Comparison of ENCODE assay signal across 18 mouse cellular contexts in genomic region chr17:56254695-56255094, GRCm38 (mm10). TPM values are rescaled to one million over a fixed set of nuclear protein-coding genes. Genes with fewer than 3 reads are reported as not detected.
DNase-seq lines count a peak whose midpoint lies in the region; ATAC-seq and TF ChIP-seq lines count a peak whose summit lies in the region.
"Had no signal": no experiment of that assay in that cellular context is flagged by ENCODE, and none has a peak within 500 bp of the region (broad histone marks: within the 10 kb centered on the region; RNA-seq: fewer than 3 reads in every experiment).

No protein-coding gene starts in this region.

- 88% methylated on average over 4 of the region's 4 CpGs for WGBS in forebrain, embryonic 15.5 days
- 79% methylated on average over 4 of the region's 4 CpGs for WGBS in forebrain, embryonic 11.5 days
- 80% methylated on average over 4 of the region's 4 CpGs for WGBS in hindbrain, embryonic 15.5 days
- WGBS in hindbrain, embryonic 10.5 days: 84% methylated on average over 4 of the region's 4 CpGs
- 83% methylated on average over 4 of the region's 4 CpGs for WGBS in midbrain, embryonic 15.5 days

- H3K4me1 ChIP-seq in forebrain, embryonic 15.5 days: peaks cover 48% of the 10 kb centered on the region
- H3K4me1 ChIP-seq in forebrain, embryonic 11.5 days (replicated peaks; ENCODE audit: control insufficient read depth, insufficient read depth, low read length): peaks cover 11% of the 10 kb centered on the region
- peaks cover 49% of the 10 kb centered on the region for H3K4me1 ChIP-seq in hindbrain, embryonic 15.5 days (replicated peaks)
- H3K4me1 ChIP-seq in hindbrain, embryonic 10.5 days (replicated peaks): peaks cover 43% of the 10 kb centered on the region
- H3K4me1 ChIP-seq in MEL (ENCODE audit: control insufficient read depth in 1 of 2, insufficient read depth in 2 of 2, low read length in 2 of 2): peaks cover 0 to 28% of the 10 kb centered on the region in 2 experiments; a peak in 2 of 4 replicates
- peaks cover 50% of the 10 kb centered on the region for H3K4me1 ChIP-seq in midbrain, embryonic 15.5 days

- intact Hi-C loops in left cerebral cortex, postnatal 10 days (cut with DNase I): loop anchor here (5.0 kb wide), 2 partner anchors 37 to 122 kb away; partner anchors contain the start of gene Dpp9

- no peak overlapping the region for H3K9ac ChIP-seq in forebrain, embryonic 15.5 days (replicated peaks)
- H3K9ac ChIP-seq in forebrain, embryonic 11.5 days (ENCODE audit: low read length): no peak overlapping the region
- H3K9ac ChIP-seq in hindbrain, embryonic 15.5 days: no peak overlapping the region
- peak overlapping the region; percentile 72; the same call in 1 of the 2 replicates for H3K9ac ChIP-seq in MEL (ENCODE audit: control insufficient read depth, low read depth, low read length, poor library complexity, severe bottlenecking)
- 0 out of 2 replicates have a peak overlapping the region, but pooled peaks have one; percentile 8 for H3K9ac ChIP-seq in midbrain, embryonic 15.5 days
- H3K9ac ChIP-seq: stomach, embryonic 15.5 days had no signal

- H3K9me3 ChIP-seq in forebrain, embryonic 15.5 days: no peaks in the 10 kb centered on the region
- H3K9me3 ChIP-seq in forebrain, embryonic 11.5 days (ENCODE audit: control insufficient read depth, low read length): no peaks in the 10 kb centered on the region
- H3K9me3 ChIP-seq in hindbrain, embryonic 15.5 days: no peaks in the 10 kb centered on the region
- no peaks in the 10 kb centered on the region for H3K9me3 ChIP-seq in hindbrain, embryonic 10.5 days
- no peaks in the 10 kb centered on the region for H3K9me3 ChIP-seq in MEL (replicated peaks; ENCODE audit: insufficient read depth, low read length)
- no peaks in the 10 kb centered on the region for H3K9me3 ChIP-seq in midbrain, embryonic 15.5 days
- H3K9me3 ChIP-seq: stomach, embryonic 15.5 days had no signal

- no peak for TF ChIP-seq CTCF in MEL (IDR thresholded peaks at IDR 0.05 in 2 of 3, conservative IDR thresholded peaks at IDR 0.05 in 1 of 3; ENCODE audit: control insufficient read depth in 1 of 3, insufficient read depth in 1 of 3, low read depth in 2 of 3, low read length in 3 of 3, poor library complexity in 1 of 3, severe bottlenecking in 1 of 3)

- peaks cover 29% of the 10 kb centered on the region for H3K79me2 ChIP-seq in MEL (ENCODE audit: control insufficient read depth, insufficient read depth, low read length, poor library complexity)

- TF ChIP-seq RAD21 in MEL (IDR thresholded peaks at IDR 0.05; ENCODE audit: low read depth, low read length): no peak

- H3K27ac ChIP-seq in forebrain, embryonic 15.5 days (replicated peaks): peak overlapping the region; percentile 95; the same call in 1 of the 2 replicates
- H3K27ac ChIP-seq in forebrain, embryonic 11.5 days (ENCODE audit: low read depth, low read length): no peak overlapping the region
- peak overlapping the region; percentile 95 for H3K27ac ChIP-seq in hindbrain, embryonic 15.5 days (replicated peaks)
- no peak overlapping the region for H3K27ac ChIP-seq in hindbrain, embryonic 10.5 days
- no peak overlapping the region for H3K27ac ChIP-seq in MEL (ENCODE audit: control insufficient read depth, low read depth, low read length)
- H3K27ac ChIP-seq in midbrain, embryonic 15.5 days: peak overlapping the region; percentile 91

- H3K4me2 ChIP-seq in forebrain, embryonic 15.5 days (replicated peaks): no peak overlapping the region
- H3K4me2 ChIP-seq in forebrain, embryonic 11.5 days (ENCODE audit: low read depth, low read length, severe bottlenecking): no peak overlapping the region
- H3K4me2 ChIP-seq in hindbrain, embryonic 15.5 days: peak overlapping the region; percentile 63; the same call in 1 of the 2 replicates
- peak overlapping the region; percentile 58; the same call in 1 of the 2 replicates for H3K4me2 ChIP-seq in midbrain, embryonic 15.5 days

- ATAC-seq in forebrain, embryonic 15.5 days (replicated peaks): no peak
- no peak for ATAC-seq in forebrain, embryonic 11.5 days (replicated peaks; ENCODE audit: low FRiP score)
- ATAC-seq in hindbrain, embryonic 15.5 days (ENCODE audit: low FRiP score, low read depth): no peak
- ATAC-seq in midbrain, embryonic 15.5 days (replicated peaks): no peak

- DNase-seq in forebrain, embryonic 11.5 days (ENCODE audit: low spot score): no peak
- no peak for DNase-seq in hindbrain, embryonic 10.5 days (ENCODE audit: low spot score)
- DNase-seq in MEL (ENCODE audit: low read depth, low spot score): no peak
- DNase-seq in left cerebral cortex, postnatal 10 days (ENCODE audit: extremely low spot score in 1 of 2, low spot score in 2 of 2): no peak
- DNase-seq: adrenal gland, postnatal 25 days; lung, postnatal 14 days had no signal

- TF ChIP-seq EP300 in MEL (IDR thresholded peaks at IDR 0.05; ENCODE audit: low read depth in 1 of 2, low read length in 2 of 2): no peak

- H3K36me3 ChIP-seq in forebrain, embryonic 15.5 days: peaks cover 16% of the 10 kb centered on the region
- H3K36me3 ChIP-seq in forebrain, embryonic 11.5 days (ENCODE audit: control insufficient read depth, insufficient read depth, low read length): no peaks in the 10 kb centered on the region; the same call in 1 of the 2 replicates
- peaks cover 12% of the 10 kb centered on the region for H3K36me3 ChIP-seq in hindbrain, embryonic 15.5 days
- H3K36me3 ChIP-seq in hindbrain, embryonic 10.5 days: peaks cover 20% of the 10 kb centered on the region
- peaks cover 0 to 20% of the 10 kb centered on the region in 2 experiments; a peak in 2 of 4 replicates for H3K36me3 ChIP-seq in MEL (ENCODE audit: control insufficient read depth in 1 of 2, insufficient read depth in 2 of 2, low read length in 2 of 2)
- peaks cover 2% of the 10 kb centered on the region; the same call in 1 of the 2 replicates for H3K36me3 ChIP-seq in midbrain, embryonic 15.5 days (replicated peaks)

- no peak overlapping the region for H3K4me3 ChIP-seq in forebrain, embryonic 15.5 days
- H3K4me3 ChIP-seq in forebrain, embryonic 11.5 days (ENCODE audit: low read depth, low read length): no peak overlapping the region
- no peak overlapping the region for H3K4me3 ChIP-seq in hindbrain, embryonic 15.5 days
- H3K4me3 ChIP-seq in hindbrain, embryonic 10.5 days: no peak overlapping the region
- no peak overlapping the region for H3K4me3 ChIP-seq in MEL (ENCODE audit: control insufficient read depth in 1 of 2, insufficient read depth in 1 of 2, low read depth in 2 of 2, low read length in 2 of 2)
- H3K4me3 ChIP-seq in midbrain, embryonic 15.5 days: no peak overlapping the region

- no peak for TF ChIP-seq POLR2A in MEL (IDR thresholded peaks at IDR 0.05; ENCODE audit: control insufficient read depth in 1 of 2, insufficient read depth in 1 of 2, low read depth in 1 of 2, low read length in 2 of 2, poor library complexity in 1 of 2)

- H3K27me3 ChIP-seq in forebrain, embryonic 15.5 days: no peaks in the 10 kb centered on the region
- H3K27me3 ChIP-seq in forebrain, embryonic 11.5 days (ENCODE audit: control insufficient read depth, insufficient read depth, low read length): no peaks in the 10 kb centered on the region
- no peaks in the 10 kb centered on the region for H3K27me3 ChIP-seq in hindbrain, embryonic 15.5 days
- H3K27me3 ChIP-seq in hindbrain, embryonic 10.5 days (ENCODE audit: insufficient read depth, poor library complexity, severe bottlenecking): no peaks in the 10 kb centered on the region
- H3K27me3 ChIP-seq in MEL (ENCODE audit: control insufficient read depth in 1 of 2, insufficient read depth in 2 of 2, low read length in 2 of 2): no peaks in the 10 kb centered on the region
- H3K27me3 ChIP-seq in midbrain, embryonic 15.5 days (replicated peaks): no peaks in the 10 kb centered on the region
- H3K27me3 ChIP-seq: stomach, embryonic 15.5 days had no signal

RNA-seq across cellular contexts. Expression of gene Fem1a, which starts 1.9 kb away (rescaled TPM):
- 21.4 and 22.9 TPM in 2 replicates for polyA plus RNA-seq in forebrain, embryonic 15.5 days (2015; fragmentation: Nextera tagmentation; extraction: Ambion mirVana)
- 16.5 and 16.6 TPM in 2 replicates for polyA plus RNA-seq in forebrain, embryonic 11.5 days (2014; fragmentation: Nextera tagmentation; extraction: Ambion mirVana)
- polyA plus RNA-seq in hindbrain, embryonic 15.5 days (2015; fragmentation: Nextera tagmentation; extraction: Ambion mirVana): 18.2 and 18.8 TPM in 2 replicates
- 13.3 and 15.5 TPM in 2 replicates for polyA plus RNA-seq in hindbrain, embryonic 10.5 days (2016; fragmentation: Nextera tagmentation; extraction: Ambion mirVana)
- 16.2 and 21.5 TPM in 2 replicates for total RNA-seq in MEL (2012; rRNA removed)
- polyA plus RNA-seq in MEL (2012; ENCODE audit: insufficient read depth in 1 of 2, insufficient read length in 2 of 2, low read depth in 1 of 2, low replicate concordance in 2 of 2, missing spikeins in 1 of 2): 10 to 100 TPM in 1 of 2 experiments, not detected in 1; 17.1 TPM
- 20.1 and 20.5 TPM in 2 replicates for polyA plus RNA-seq in midbrain, embryonic 15.5 days (2015; fragmentation: Nextera tagmentation; extraction: Ambion mirVana)
- total RNA-seq in left cerebral cortex, postnatal 10 days (2021): 10 to 100 TPM; 45.4 TPM

RNA-seq across cellular contexts. Expression of gene Ticam1, which starts 21.9 kb away (rescaled TPM):
- polyA plus RNA-seq in forebrain, embryonic 15.5 days (2015; fragmentation: Nextera tagmentation; extraction: Ambion mirVana): 1.3 and 1.7 TPM in 2 replicates
- polyA plus RNA-seq in forebrain, embryonic 11.5 days (2014; fragmentation: Nextera tagmentation; extraction: Ambion mirVana): 2.5 and 3.0 TPM in 2 replicates
- 1.3 and 1.8 TPM in 2 replicates for polyA plus RNA-seq in hindbrain, embryonic 15.5 days (2015; fragmentation: Nextera tagmentation; extraction: Ambion mirVana)
- 2.4 and 2.6 TPM in 2 replicates for polyA plus RNA-seq in hindbrain, embryonic 10.5 days (2016; fragmentation: Nextera tagmentation; extraction: Ambion mirVana)
- total RNA-seq in MEL (2012; rRNA removed): 3.5 and 4.6 TPM in 2 replicates
- 1 to 10 TPM in 1 of 2 experiments, not detected in 1; 8.7 TPM for polyA plus RNA-seq in MEL (2012; ENCODE audit: insufficient read depth in 1 of 2, insufficient read length in 2 of 2, low read depth in 1 of 2, low replicate concordance in 2 of 2, missing spikeins in 1 of 2)
- polyA plus RNA-seq in midbrain, embryonic 15.5 days (2015; fragmentation: Nextera tagmentation; extraction: Ambion mirVana): 1.2 and 1.5 TPM in 2 replicates
- total RNA-seq in left cerebral cortex, postnatal 10 days (2021): 1 to 10 TPM; 4.0 to 4.2 TPM

RNA-seq across cellular contexts. Expression of gene Dpp9, which starts 36.0 kb away (rescaled TPM):
- 30.7 and 31.2 TPM in 2 replicates for polyA plus RNA-seq in forebrain, embryonic 15.5 days (2015; fragmentation: Nextera tagmentation; extraction: Ambion mirVana)
- polyA plus RNA-seq in forebrain, embryonic 11.5 days (2014; fragmentation: Nextera tagmentation; extraction: Ambion mirVana): 48.0 and 50.6 TPM in 2 replicates
- polyA plus RNA-seq in hindbrain, embryonic 15.5 days (2015; fragmentation: Nextera tagmentation; extraction: Ambion mirVana): 25.6 and 28.8 TPM in 2 replicates
- 43.0 and 52.3 TPM in 2 replicates for polyA plus RNA-seq in hindbrain, embryonic 10.5 days (2016; fragmentation: Nextera tagmentation; extraction: Ambion mirVana)
- 34.3 and 36.3 TPM in 2 replicates for total RNA-seq in MEL (2012; rRNA removed)
- polyA plus RNA-seq in MEL (2012; ENCODE audit: insufficient read depth in 1 of 2, insufficient read length in 2 of 2, low read depth in 1 of 2, low replicate concordance in 2 of 2, missing spikeins in 1 of 2): 10 to 100 TPM in 1 of 2 experiments, not detected in 1; 67.2 TPM
- 27.8 and 29.1 TPM in 2 replicates for polyA plus RNA-seq in midbrain, embryonic 15.5 days (2015; fragmentation: Nextera tagmentation; extraction: Ambion mirVana)
- 10 to 100 TPM; 43.8 to 44.8 TPM for total RNA-seq in left cerebral cortex, postnatal 10 days (2021)

RNA-seq across cellular contexts. Expression of gene Plin3, which starts 38.0 kb away (rescaled TPM):
- polyA plus RNA-seq in forebrain, embryonic 15.5 days (2015; fragmentation: Nextera tagmentation; extraction: Ambion mirVana): 10.9 and 13.6 TPM in 2 replicates
- polyA plus RNA-seq in forebrain, embryonic 11.5 days (2014; fragmentation: Nextera tagmentation; extraction: Ambion mirVana): 37.5 and 44.6 TPM in 2 replicates
- 16.6 and 17.5 TPM in 2 replicates for polyA plus RNA-seq in hindbrain, embryonic 15.5 days (2015; fragmentation: Nextera tagmentation; extraction: Ambion mirVana)
- polyA plus RNA-seq in hindbrain, embryonic 10.5 days (2016; fragmentation: Nextera tagmentation; extraction: Ambion mirVana): 50.9 and 61.6 TPM in 2 replicates
- total RNA-seq in MEL (2012; rRNA removed): 6.6 and 7.6 TPM in 2 replicates
- 10 to 100 TPM in 1 of 2 experiments, not detected in 1; 13.1 TPM for polyA plus RNA-seq in MEL (2012; ENCODE audit: insufficient read depth in 1 of 2, insufficient read length in 2 of 2, low read depth in 1 of 2, low replicate concordance in 2 of 2, missing spikeins in 1 of 2)
- polyA plus RNA-seq in midbrain, embryonic 15.5 days (2015; fragmentation: Nextera tagmentation; extraction: Ambion mirVana): 12.0 and 13.3 TPM in 2 replicates
- total RNA-seq in left cerebral cortex, postnatal 10 days (2021): 1 to 10 TPM; 3.8 to 5.4 TPM

RNA-seq across cellular contexts. Expression of gene Arrdc5, which starts 45.4 kb away (rescaled TPM):
- not detected in 2 replicates for polyA plus RNA-seq in forebrain, embryonic 15.5 days (2015; fragmentation: Nextera tagmentation; extraction: Ambion mirVana)
- polyA plus RNA-seq in forebrain, embryonic 11.5 days (2014; fragmentation: Nextera tagmentation; extraction: Ambion mirVana): not detected in 2 replicates
- not detected in 2 replicates for polyA plus RNA-seq in hindbrain, embryonic 15.5 days (2015; fragmentation: Nextera tagmentation; extraction: Ambion mirVana)
- polyA plus RNA-seq in hindbrain, embryonic 10.5 days (2016; fragmentation: Nextera tagmentation; extraction: Ambion mirVana): not detected in 2 replicates
- not detected in 2 replicates for total RNA-seq in MEL (2012; rRNA removed)
- polyA plus RNA-seq in MEL (2012; ENCODE audit: insufficient read depth in 1 of 2, insufficient read length in 2 of 2, low read depth in 1 of 2, low replicate concordance in 2 of 2, missing spikeins in 1 of 2): not detected
- polyA plus RNA-seq in midbrain, embryonic 15.5 days (2015; fragmentation: Nextera tagmentation; extraction: Ambion mirVana): not detected in 2 replicates
- total RNA-seq in left cerebral cortex, postnatal 10 days (2021): not detected
- total RNA-seq: adrenal gland, postnatal 25 days; gastrocnemius, adult 18-20 months; megakaryocyte-erythroid progenitor cell, adult 5-6 weeks had no signal
- polyA plus RNA-seq: forebrain, embryonic 14.5 days; heart, postnatal 0 days; intestine, embryonic 14.5 days; kidney, embryonic 16.5 days; limb, embryonic 14.5 days; liver, embryonic 16.5 days; stomach, embryonic 15.5 days had no signal

Comparison
In these comparisons a context has a peak if more than half of its experiments do, and no peak if none do; other contexts are left out.
1. H3K27ac ChIP-seq: peak in forebrain, embryonic 15.5 days (single experiment), hindbrain, embryonic 15.5 days (single experiment) and midbrain, embryonic 15.5 days (single experiment); none in forebrain, embryonic 11.5 days (single experiment), hindbrain, embryonic 10.5 days (single experiment) and MEL (single experiment).
2. H3K4me2 ChIP-seq: peak in hindbrain, embryonic 15.5 days (single experiment) and midbrain, embryonic 15.5 days (single experiment); none in forebrain, embryonic 15.5 days (single experiment) and forebrain, embryonic 11.5 days (single experiment).
3. H3K9ac ChIP-seq: peak in MEL (single experiment) and midbrain, embryonic 15.5 days (single experiment); none in forebrain, embryonic 15.5 days (single experiment), forebrain, embryonic 11.5 days (single experiment) and hindbrain, embryonic 15.5 days (single experiment).